Mouse (Mus musculus) cerebellum, adult 11 months (tissue): ENCODE results near the gene Pitpnm3.

ENCODE experiments used
- DNase-seq: peaks from one replicate; pipeline ENCODE4 v3.0.0; 2022

Gene Pitpnm3

DNA sequence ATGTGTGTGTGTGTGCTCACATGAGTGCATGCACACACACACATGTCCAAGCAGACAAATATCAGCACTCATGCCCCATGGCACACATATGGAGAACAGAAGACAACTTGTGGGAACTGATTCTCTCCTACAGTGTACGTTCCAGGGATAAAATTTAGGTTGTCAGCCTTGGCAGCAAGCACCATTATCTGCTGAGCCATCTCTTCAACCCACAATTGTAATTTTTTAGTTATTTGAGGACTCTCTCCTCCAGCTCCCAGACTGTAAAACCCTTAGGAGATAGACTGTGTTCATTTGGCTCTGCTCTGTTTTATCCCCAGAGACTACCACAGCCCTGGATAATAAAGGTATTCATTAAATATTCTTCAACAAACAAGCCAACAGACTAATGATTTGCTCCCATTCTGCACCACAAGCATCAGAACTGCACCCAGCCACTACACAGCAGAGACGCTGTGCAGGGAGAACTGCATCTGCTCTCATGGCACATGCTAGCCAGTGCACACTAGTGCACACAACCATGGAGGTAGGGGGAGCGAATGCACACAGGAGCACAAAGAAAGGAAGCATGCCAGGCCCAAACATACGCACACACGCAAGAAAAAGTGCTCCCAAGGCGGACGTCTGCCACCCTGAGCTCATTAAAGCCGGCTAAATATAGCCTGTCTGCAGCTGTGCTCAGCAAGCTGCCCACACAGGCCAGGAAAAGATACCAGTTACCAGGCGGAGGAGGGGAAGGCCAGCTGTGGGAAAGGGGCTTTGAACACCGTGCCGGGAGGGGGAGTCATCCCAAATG is 49.1 kb downstream of the Pitpnm3 start:
- DNase-seq = no peak

DNA sequence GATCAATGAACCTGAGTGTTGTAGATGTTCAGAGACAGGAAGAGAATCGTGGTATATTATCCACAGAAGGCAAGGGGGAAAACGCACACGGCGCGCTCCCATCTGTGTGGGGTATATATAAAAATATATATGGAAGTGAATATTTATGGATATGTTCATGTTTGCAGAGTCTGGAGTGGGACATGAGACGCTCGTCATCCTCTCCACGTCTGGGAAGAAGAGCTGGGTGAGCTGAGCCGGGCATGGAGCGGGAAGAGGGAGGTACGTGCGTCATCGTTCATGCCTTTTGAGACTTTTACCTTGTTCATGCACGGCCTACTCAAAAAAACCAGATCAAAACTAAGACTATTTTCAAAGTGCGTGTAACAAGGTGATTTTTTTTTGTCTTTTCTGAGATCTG is 51.2 kb downstream of the Pitpnm3 start:
- DNase-seq = no peak

GRCm38 (mm10) chr11:72082601-72083000 is 53.0 kb downstream of the Pitpnm3 start:
- no peak for DNase-seq

DNA sequence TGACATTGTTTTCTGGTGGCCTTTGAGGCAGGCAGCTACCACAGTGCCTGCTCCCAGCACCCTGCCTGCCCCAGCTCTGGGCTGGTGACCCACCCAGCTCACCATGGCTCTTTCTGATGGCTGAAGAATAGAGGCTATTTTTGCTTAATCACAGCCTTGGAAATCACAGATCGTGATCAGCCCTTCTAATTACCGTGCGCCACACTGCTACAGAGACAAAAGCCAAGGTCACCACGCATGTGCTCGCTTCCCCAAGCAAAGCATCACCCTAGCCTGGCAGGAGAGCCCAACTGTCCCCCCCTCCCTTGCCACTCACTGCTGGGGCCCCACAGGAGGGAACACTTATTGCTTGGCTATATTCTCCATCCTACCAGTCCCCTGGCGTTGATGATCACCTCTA is 55.1 kb downstream of the Pitpnm3 start:
- DNase-seq = no peak

- no peak for DNase-seq
Measured at GRCm38 (mm10) chr11:72078647-72079046, 56.9 kb downstream of the Pitpnm3 start.

- no peak for DNase-seq
Measured at GRCm38 (mm10) chr11:72078056-72078455, 57.5 kb downstream of the Pitpnm3 start.

- DNase-seq = no peak
Measured at GRCm38 (mm10) chr11:72074230-72074629, 61.3 kb downstream of the Pitpnm3 start.

GRCm38 (mm10) chr11:72072331-72072905 is 63.2 kb downstream of the Pitpnm3 start:
- DNase-seq = no peak

- no peak for DNase-seq
Measured at GRCm38 (mm10) chr11:72070733-72071132, 64.8 kb downstream of the Pitpnm3 start.

DNA sequence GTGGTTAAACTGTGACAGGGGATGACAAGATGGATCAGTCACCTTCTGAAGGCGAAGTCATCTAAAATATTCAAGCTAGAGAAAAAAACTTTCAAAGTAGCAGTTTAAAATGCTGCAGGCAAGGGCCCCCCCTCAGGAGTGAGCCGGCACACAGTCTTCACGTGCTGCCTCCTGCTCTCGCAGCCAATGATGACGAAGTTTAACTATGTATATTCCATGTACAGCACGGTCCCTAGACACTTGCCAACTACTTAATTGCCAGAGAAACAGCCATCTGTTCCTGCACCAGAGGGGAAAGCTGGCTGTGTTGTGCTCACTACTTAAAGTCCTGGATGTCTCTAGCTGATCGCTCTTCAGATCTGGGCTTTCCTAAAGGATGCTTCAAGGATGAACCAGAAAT is 67.6 kb downstream of the Pitpnm3 start:
- peak; percentile 49 for DNase-seq

GRCm38 (mm10) chr11:72067326-72067725 is 68.3 kb downstream of the Pitpnm3 start:
- DNase-seq = peak; percentile 68

DNA sequence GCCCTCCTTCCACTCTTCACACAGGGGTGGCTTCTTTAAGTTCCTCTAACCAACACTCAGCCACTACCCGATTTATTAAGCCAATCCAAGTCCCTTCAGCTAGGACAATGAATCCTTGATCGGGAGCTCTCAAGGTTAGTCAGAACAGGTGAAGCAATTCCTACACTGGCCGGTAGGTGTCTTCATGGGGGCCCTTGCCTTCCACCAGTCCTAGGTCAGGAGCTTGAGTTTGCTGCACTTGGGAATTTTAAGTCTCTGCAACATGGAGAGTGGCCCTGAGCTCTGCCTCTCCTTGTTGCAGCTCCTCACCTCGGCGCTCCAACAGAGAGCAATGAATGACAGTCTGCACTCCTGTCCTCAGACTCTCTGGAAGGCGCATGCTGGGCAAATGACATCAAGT is 69.2 kb downstream of the Pitpnm3 start:
- DNase-seq = no peak

- peak; percentile 74 for DNase-seq
Measured at GRCm38 (mm10) chr11:72065103-72065502, 70.5 kb downstream of the Pitpnm3 start.

DNA sequence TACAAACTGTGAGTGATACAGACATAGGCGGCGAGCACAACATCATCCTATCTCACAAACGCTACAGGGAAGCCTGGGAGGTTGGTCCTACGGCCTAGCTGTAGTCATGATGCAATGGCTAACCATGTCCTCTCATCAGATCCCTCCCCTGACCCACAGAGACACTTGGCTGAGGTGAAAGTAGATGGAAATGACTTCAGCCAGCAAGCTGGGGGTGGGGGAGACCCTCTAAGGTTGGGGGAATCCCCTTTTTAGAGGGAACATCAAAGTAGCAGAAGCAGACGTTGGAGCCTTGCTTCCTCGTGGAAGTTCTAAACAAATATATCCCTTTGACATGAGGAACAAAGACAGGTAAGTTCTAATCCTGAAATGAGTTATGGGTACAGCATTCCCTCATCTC is 71.2 kb downstream of the Pitpnm3 start:
- no peak for DNase-seq

DNA sequence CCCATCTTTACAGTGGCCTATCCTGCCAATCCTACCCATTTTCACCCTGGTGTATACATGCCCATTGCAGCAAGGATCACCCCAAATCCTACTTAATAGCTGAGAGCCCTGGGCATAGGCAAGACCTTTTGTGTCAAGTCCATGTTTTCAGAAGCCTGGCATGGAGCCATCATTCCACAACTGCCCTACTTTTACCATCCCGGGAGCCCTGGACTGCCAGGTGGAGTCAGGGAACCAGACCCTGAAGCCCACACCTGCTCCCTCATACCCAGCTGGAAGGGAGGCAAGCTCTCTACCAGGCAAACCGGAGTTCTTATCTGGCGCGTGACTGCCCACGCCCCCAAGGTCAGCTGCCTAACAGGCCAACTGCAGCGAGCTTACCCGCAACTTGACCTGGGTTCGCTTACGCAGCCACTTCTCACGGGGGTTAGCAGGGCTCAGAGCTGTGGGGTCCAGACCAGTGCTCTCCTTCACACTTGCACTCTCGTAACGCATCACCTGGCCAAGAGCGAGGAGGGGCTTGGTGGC is 74.4 kb downstream of the Pitpnm3 start:
- no peak for DNase-seq

DNA sequence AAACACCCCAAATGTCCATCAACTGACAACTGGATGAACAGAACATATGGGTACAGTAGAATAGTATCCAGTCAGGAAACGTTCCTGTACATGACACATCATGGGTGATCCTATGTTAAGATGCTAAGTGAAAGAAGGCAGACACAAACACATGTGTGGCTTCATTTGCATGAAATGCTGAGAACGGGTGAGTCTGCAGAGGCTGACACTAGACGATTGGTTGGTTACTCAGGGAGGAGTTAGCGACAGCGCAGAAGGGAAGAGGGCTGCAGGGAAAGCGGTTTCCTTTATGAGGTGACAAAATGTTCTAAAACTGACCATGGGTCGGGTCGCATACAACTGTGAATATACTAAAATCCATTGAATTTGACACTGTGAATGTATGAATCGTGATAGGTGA is 75.2 kb downstream of the Pitpnm3 start:
- no peak for DNase-seq

GRCm38 (mm10) chr11:72057166-72057565 is 78.4 kb downstream of the Pitpnm3 start:
- DNase-seq = no peak

DNA sequence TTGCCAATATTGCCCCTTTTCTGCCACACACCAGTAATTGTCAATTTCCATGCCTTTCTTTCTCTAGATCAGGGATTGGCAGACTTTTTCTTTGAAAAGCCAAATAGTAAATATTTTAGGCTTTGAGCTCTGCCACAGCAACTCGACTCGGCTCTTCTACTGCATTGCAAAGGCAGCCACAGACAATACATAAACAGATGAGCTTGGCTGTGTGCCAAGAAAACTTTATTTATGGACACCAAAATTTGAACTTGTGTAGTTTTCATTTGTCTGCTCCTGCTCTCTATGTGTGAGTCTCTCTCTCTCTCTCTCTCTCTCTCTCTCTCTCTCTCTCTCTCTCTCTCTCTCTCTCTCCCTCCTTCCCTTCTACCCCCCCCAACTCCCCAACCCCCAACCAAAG is 80.4 kb downstream of the Pitpnm3 start:
- DNase-seq = no peak

DNA sequence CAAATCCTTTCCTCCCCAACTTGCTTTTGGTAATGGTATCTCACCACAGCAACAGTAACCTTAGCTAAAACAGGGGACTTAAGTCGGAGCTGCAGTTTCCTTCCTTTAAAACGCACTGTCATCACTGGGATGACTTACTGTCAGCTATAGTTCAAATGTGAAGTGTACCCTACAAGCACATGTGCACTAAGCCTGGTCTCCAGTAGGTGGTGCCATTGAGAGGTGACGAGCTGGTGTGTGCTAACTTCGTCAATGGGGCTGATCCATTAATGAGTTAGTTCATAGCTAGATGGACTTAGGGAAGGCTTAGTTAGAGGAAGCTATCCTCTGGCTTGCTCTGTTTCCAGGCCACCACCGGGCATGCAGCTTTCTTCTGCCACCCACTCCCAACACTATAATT is 82.9 kb downstream of the Pitpnm3 start:
- DNase-seq = peak; percentile 78

- no peak for DNase-seq
Measured at GRCm38 (mm10) chr11:72052221-72052620, 83.4 kb downstream of the Pitpnm3 start.

GRCm38 (mm10) chr11:72050895-72051858 is 84.4 kb downstream of the Pitpnm3 start:
- no peak for DNase-seq

DNA sequence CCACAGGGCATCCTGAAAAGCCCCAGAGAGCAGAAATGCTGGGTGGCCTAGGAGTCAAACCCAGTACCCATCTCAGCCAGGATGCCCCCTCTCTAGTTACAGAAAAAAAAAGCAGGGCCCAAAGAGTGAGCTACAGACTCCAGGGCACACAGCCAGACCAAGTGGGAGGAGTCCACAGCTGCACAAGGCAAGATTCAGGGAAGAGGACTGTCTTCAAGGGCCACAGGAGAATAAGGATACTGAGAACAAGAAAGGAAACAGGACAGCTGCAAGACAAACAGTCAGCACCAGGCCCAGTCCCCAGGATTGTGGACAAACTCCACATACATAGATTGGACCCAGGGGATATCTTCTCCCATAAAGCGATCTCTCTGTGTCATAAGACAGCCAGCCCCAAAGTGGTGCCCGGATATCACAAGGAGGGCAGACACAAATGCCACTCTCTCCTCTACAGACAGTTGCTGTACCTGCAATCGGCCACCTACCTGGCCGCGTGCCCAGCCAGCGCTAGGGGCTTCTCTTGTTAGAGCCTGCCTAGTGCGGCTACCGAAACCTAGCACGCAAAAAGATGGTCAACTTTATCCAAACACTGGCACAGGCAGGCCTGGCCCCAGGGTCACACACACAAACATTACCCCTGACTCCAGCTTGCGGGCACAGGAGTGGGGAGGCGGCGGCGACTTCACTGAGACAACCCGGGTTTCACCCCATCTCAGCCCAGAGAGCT is 85.2 kb downstream of the Pitpnm3 start:
- DNase-seq = no peak
